Mouse (Mus musculus): ENCODE data around the gene Ints7.

- TF ChIP-seq POLR2A (IDR thresholded peaks at IDR 0.05; ENCODE audit: borderline replicate concordance, extremely low read depth, low read depth, low read length): no peak
- TF ChIP-seq CTCF (IDR thresholded peaks at IDR 0.05; ENCODE audit: insufficient read depth, low read length): no peak
Observed at GRCm38 (mm10) chr1:191645921-191646320, 70.5 kb downstream of the Ints7 start.
